Mouse (Mus musculus) intestine, embryonic 14.5 days (tissue): Measurements from ENCODE around the gene Mrpl20. TPM values are rescaled to one million over a fixed set of nuclear protein-coding genes. Genes with fewer than 3 reads are reported as not detected.

Experiments used
- microRNA-seq: library from miRNA; unstranded; fragments of <30 nt; microRNA quantifications from one replicate; pipeline ENCODE4, GENCODE M21; 2016
- polyA plus RNA-seq: library from polyadenylated mRNA; unstranded; fragments of >200 nt; fragmentation: Nextera tagmentation; extraction: Ambion mirVana; gene quantifications from 2 replicates; pipeline ENCODE4 v1.2.1, GENCODE M21; 2014

The Mrpl20 gene
- polyA plus RNA-seq, 1 experiment from 2014 or later, result 246 TPM

Small RNA genes within 50 kb of the gene (microRNA-seq; reads per million reads assigned to microRNA genes)
- not detected for gene Gm27743

Other genes with a start within 250 kb of the Mrpl20 start
- 93.6 and 99.6 TPM in 2 replicates for gene Nadk, start 240.5 kb upstream of the Mrpl20 start, polyA plus RNA-seq
- gene Slc35e2, start 201.5 kb upstream of the Mrpl20 start, polyA plus RNA-seq, result 8.5 and 9.5 TPM in 2 replicates
- gene Cdk11b, start 178.0 kb upstream of the Mrpl20 start, polyA plus RNA-seq, result 48.7 and 52.6 TPM in 2 replicates
- not detected in 2 replicates for gene Gm10563, start 157.5 kb upstream of the Mrpl20 start, polyA plus RNA-seq
- 30.3 and 31.1 TPM in 2 replicates for gene Mmp23, start 149.5 kb upstream of the Mrpl20 start, polyA plus RNA-seq
- 17.4 and 19.7 TPM in 2 replicates for gene Mib2, start 133.7 kb upstream of the Mrpl20 start, polyA plus RNA-seq
- 2.0 and 3.1 TPM in 2 replicates for gene Fndc10, start 108.5 kb upstream of the Mrpl20 start, polyA plus RNA-seq
- 149 and 151 TPM in 2 replicates for gene Ssu72, start 98.1 kb upstream of the Mrpl20 start, polyA plus RNA-seq
- gene Tmem240, start 68.1 kb upstream of the Mrpl20 start, polyA plus RNA-seq, result 0.55 and 0.60 TPM in 2 replicates
- 134 and 136 TPM in 2 replicates for gene Atad3a, start 41.8 kb upstream of the Mrpl20 start, polyA plus RNA-seq
- 16.4 and 16.6 TPM in 2 replicates for gene Vwa1, start 28.2 kb upstream of the Mrpl20 start, polyA plus RNA-seq
- gene Tmem88b, start 17.0 kb upstream of the Mrpl20 start, polyA plus RNA-seq, result 0.55 and 0.69 TPM in 2 replicates
- not detected in 2 replicates for gene Ankrd65, start 12.4 kb upstream of the Mrpl20 start, polyA plus RNA-seq
- 161 and 192 TPM in 2 replicates for gene Ccnl2, start 9.6 kb downstream of the Mrpl20 start, polyA plus RNA-seq
- gene Aurkaip1, start 28.4 kb downstream of the Mrpl20 start, polyA plus RNA-seq, result 133 and 151 TPM in 2 replicates
- 60.0 and 73.3 TPM in 2 replicates for gene Mxra8, start 36.8 kb downstream of the Mrpl20 start, polyA plus RNA-seq
- gene Dvl1, start 44.5 kb downstream of the Mrpl20 start, polyA plus RNA-seq, result 7.3 and 7.8 TPM in 2 replicates
- 0.38 and 0.43 TPM in 2 replicates for gene Tas1r3, start 60.5 kb downstream of the Mrpl20 start, polyA plus RNA-seq
- gene Cptp, start 66.6 kb downstream of the Mrpl20 start, polyA plus RNA-seq, result 20.5 and 21.4 TPM in 2 replicates
- gene Ints11, start 66.7 kb downstream of the Mrpl20 start, polyA plus RNA-seq, result 69.3 and 76.4 TPM in 2 replicates
- gene Pusl1, start 88.9 kb downstream of the Mrpl20 start, polyA plus RNA-seq, result 55.6 and 55.9 TPM in 2 replicates
- 16.2 and 16.6 TPM in 2 replicates for gene Acap3, start 88.9 kb downstream of the Mrpl20 start, polyA plus RNA-seq
- gene Ube2j2, start 141.0 kb downstream of the Mrpl20 start, polyA plus RNA-seq, result 114 and 124 TPM in 2 replicates
- gene C1qtnf12, start 159.4 kb downstream of the Mrpl20 start, polyA plus RNA-seq, result 55.5 and 56.1 TPM in 2 replicates
- gene B3galt6, start 189.8 kb downstream of the Mrpl20 start, polyA plus RNA-seq, result 16.6 and 17.9 TPM in 2 replicates
- 157 and 165 TPM in 2 replicates for gene Sdf4, start 190.0 kb downstream of the Mrpl20 start, polyA plus RNA-seq
- gene Tnfrsf4, start 211.0 kb downstream of the Mrpl20 start, polyA plus RNA-seq, result 0.50 and 0.56 TPM in 2 replicates
- 1.6 and 2.0 TPM in 2 replicates for gene Tnfrsf18, start 223.3 kb downstream of the Mrpl20 start, polyA plus RNA-seq